Mouse (Mus musculus): ENCODE results near the gene Prnp.

- TF ChIP-seq CTCF (IDR thresholded peaks at IDR 0.05; ENCODE audit: low read depth) (peak; percentile 88), EP300 (optimal IDR thresholded peaks at IDR 0.05) (no peak)
These were observed 29.8 kb downstream of the Prnp start for GRCm38 (mm10) chr2:131939404-131940111.

Data from stomach, postnatal 0 days (tissue).